Mouse (Mus musculus): Measurements from ENCODE around the gene Cog3. TPM values are rescaled to one million over a fixed set of nuclear protein-coding genes. Genes with fewer than 3 reads are reported as not detected.

Gene Cog3
- polyA plus RNA-seq, 2 experiments: 26.5 to 30.8 TPM

DNA sequence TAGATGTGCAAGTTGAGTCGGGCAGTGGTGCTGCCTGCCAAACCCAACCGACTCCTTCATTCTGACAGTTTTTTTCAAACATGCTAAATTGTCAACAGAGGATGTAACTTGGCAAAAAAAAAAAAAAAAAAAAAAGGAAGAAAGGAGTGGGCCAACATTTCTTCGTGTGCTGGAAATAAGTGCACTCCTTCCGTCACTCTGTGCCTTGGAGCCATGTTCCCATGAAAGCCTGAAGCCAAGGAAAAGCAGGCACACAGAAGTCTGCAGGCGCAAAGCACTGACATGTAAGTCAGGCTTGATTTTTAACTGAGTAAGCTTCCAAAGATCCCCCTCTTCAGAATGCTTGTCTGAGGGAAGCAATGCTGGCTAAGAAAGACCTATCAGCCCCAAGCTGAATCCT is 41.6 kb downstream of the Cog3 start:
- no peaks in the 10 kb centered on the region for H3K9me3 ChIP-seq (ENCODE audit: control insufficient read depth, low read length)
- no peaks in the 10 kb centered on the region for H3K27me3 ChIP-seq (ENCODE audit: control insufficient read depth, insufficient read depth, low read length)
- H3K4me2 ChIP-seq (replicated peaks; ENCODE audit: low read depth, low read length, severe bottlenecking): no peak overlapping the region
- H3K4me3 ChIP-seq (replicated peaks; ENCODE audit: low read length): no peak overlapping the region
- no peak overlapping the region for H3K27ac ChIP-seq (replicated peaks; ENCODE audit: low read depth, low read length)
- TF ChIP-seq POLR2A (IDR thresholded peaks at IDR 0.05; ENCODE audit: borderline replicate concordance, extremely low read depth, insufficient read depth, insufficient read length): no peak
- WGBS: 83% methylated on average over 5 of the region's 5 CpGs
- H3K36me3 ChIP-seq (ENCODE audit: control insufficient read depth, insufficient read depth, low read length): peaks cover 83% of the 10 kb centered on the region
- DNase-seq (ENCODE audit: low spot score) (no peak), ATAC-seq (ENCODE audit: low FRiP score, low read depth) (no peak)
- H3K4me1 ChIP-seq (ENCODE audit: control insufficient read depth, insufficient read depth, low read length): no peaks in the 10 kb centered on the region
- H3K9ac ChIP-seq (ENCODE audit: low read depth, low read length, severe bottlenecking): no peak overlapping the region

DNA sequence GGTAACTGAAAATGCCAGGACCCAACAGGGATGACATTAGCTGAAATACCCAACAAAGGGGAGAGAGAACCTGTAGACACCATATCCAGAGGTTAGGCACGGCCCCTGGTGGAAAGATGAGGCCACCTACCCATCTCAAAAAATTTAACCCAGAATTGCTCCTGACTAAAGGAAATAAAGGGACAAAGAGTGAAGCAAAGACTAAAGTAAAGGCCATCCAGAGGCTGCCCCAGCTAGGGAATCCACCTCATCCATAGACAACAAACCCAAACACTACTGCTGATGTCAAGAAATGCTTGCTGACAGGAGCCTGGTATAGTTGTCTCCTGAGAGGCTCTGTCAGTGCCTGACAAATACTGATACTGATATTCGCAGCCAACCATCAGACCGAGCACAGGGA is 42.6 kb downstream of the Cog3 start:
- WGBS: 95% methylated on average over 3 of the region's 3 CpGs
- Histone ChIP-seq H3K4me3 (replicated peaks; ENCODE audit: low read length) (no peak overlapping the region), H3K4me1 (ENCODE audit: control insufficient read depth, insufficient read depth, low read length) (no peaks in the 10 kb centered on the region), H3K9me3 (ENCODE audit: control insufficient read depth, low read length) (no peaks in the 10 kb centered on the region), H3K36me3 (ENCODE audit: control insufficient read depth, insufficient read depth, low read length) (peaks cover 78% of the 10 kb centered on the region), H3K9ac (ENCODE audit: low read depth, low read length, severe bottlenecking) (no peak overlapping the region), H3K4me2 (replicated peaks; ENCODE audit: low read depth, low read length, severe bottlenecking) (no peak overlapping the region), H3K27me3 (ENCODE audit: control insufficient read depth, insufficient read depth, low read length) (no peaks in the 10 kb centered on the region), H3K27ac (replicated peaks; ENCODE audit: low read depth, low read length) (no peak overlapping the region)
- TF ChIP-seq POLR2A (IDR thresholded peaks at IDR 0.05; ENCODE audit: borderline replicate concordance, extremely low read depth, insufficient read depth, insufficient read length): no peak
- DNase-seq (ENCODE audit: low spot score) (no peak), ATAC-seq (ENCODE audit: low FRiP score, low read depth) (no peak)

DNA sequence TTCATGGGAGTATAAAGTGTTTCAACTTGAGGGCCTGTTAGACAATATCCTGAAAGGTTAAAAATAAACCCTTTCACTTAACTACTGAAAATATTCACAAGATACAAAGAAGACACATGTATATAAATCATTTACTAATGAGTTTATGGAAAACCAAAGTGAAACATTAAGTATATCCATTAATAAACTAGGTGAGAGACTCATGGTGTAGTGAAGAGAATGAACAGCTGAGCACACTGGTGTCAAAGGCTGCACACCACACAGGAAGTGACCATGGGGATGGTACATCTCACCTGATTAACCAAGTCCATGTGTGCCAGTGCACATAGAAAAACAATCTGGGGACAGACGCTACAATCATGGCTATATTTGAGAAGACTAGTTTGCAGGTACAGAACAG is 45.3 kb downstream of the Cog3 start:
- Histone ChIP-seq H3K27me3 (ENCODE audit: control insufficient read depth, insufficient read depth, low read length) (no peaks in the 10 kb centered on the region), H3K9me3 (ENCODE audit: control insufficient read depth, low read length) (no peaks in the 10 kb centered on the region), H3K4me1 (ENCODE audit: control insufficient read depth, insufficient read depth, low read length) (no peaks in the 10 kb centered on the region), H3K4me3 (replicated peaks; ENCODE audit: low read length) (no peak overlapping the region), H3K36me3 (ENCODE audit: control insufficient read depth, insufficient read depth, low read length) (peaks cover 72% of the 10 kb centered on the region), H3K9ac (ENCODE audit: low read depth, low read length, severe bottlenecking) (no peak overlapping the region), H3K4me2 (replicated peaks; ENCODE audit: low read depth, low read length, severe bottlenecking) (no peak overlapping the region), H3K27ac (replicated peaks; ENCODE audit: low read depth, low read length) (no peak overlapping the region)
- WGBS: 86% methylated on average over 1 of the region's 1 CpGs
- ATAC-seq (ENCODE audit: low FRiP score, low read depth) (no peak), DNase-seq (ENCODE audit: low spot score) (no peak)
- TF ChIP-seq POLR2A (IDR thresholded peaks at IDR 0.05; ENCODE audit: borderline replicate concordance, extremely low read depth, insufficient read depth, insufficient read length): no peak

DNA sequence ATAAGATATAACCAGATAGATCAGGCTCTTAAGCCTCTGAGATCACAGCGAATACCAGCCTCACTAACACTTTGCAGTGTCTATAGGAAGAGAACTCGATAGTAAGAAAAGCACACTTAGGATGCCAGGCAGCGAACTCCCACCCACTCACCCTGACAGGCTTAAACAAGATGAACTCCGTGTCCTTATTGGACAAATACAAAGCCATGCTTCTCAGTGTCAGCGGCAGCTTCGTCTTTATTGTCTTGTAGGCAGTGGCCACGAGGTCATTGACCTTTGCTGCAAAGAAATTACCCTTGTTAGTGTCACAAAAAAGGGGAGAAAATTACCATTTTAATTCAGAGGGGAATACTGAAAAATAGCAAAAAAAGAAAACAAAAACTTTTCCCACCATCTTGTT is 46.5 kb downstream of the Cog3 start:
- Histone ChIP-seq H3K4me2 (replicated peaks; ENCODE audit: low read depth, low read length, severe bottlenecking) (no peak overlapping the region), H3K27me3 (ENCODE audit: control insufficient read depth, insufficient read depth, low read length) (no peaks in the 10 kb centered on the region), H3K4me1 (ENCODE audit: control insufficient read depth, insufficient read depth, low read length) (no peaks in the 10 kb centered on the region), H3K27ac (replicated peaks; ENCODE audit: low read depth, low read length) (no peak overlapping the region), H3K4me3 (replicated peaks; ENCODE audit: low read length) (no peak overlapping the region), H3K9me3 (ENCODE audit: control insufficient read depth, low read length) (no peaks in the 10 kb centered on the region), H3K9ac (ENCODE audit: low read depth, low read length, severe bottlenecking) (no peak overlapping the region), H3K36me3 (ENCODE audit: control insufficient read depth, insufficient read depth, low read length) (peaks cover 74% of the 10 kb centered on the region)
- TF ChIP-seq POLR2A (IDR thresholded peaks at IDR 0.05; ENCODE audit: borderline replicate concordance, extremely low read depth, insufficient read depth, insufficient read length): no peak
- 77% methylated on average over 7 of the region's 7 CpGs for WGBS
- DNase-seq (ENCODE audit: low spot score) (no peak), ATAC-seq (ENCODE audit: low FRiP score, low read depth) (no peak)

DNA sequence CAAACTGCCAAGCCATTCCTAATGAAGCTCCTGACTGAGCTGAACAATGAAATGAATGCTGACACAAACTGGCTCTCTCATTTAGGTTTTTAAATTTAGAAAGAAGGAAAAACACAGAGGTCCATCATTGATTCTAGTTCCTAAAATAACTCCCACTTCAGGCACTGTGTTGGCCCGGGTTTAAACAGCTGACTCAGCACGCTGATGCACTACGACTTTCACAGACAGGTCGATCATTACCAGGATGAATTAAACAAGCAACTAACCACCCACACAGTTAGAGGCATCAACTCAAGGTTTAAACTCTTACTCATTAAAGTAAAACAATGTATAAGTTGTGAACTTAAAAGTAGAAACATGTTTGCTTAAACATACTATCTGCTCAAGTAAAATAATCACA is 47.7 kb downstream of the Cog3 start:
- H3K27me3 ChIP-seq (ENCODE audit: control insufficient read depth, insufficient read depth, low read length): no peaks in the 10 kb centered on the region
- H3K4me1 ChIP-seq (ENCODE audit: control insufficient read depth, insufficient read depth, low read length): no peaks in the 10 kb centered on the region
- no peak overlapping the region for H3K4me3 ChIP-seq (replicated peaks; ENCODE audit: low read length)
- no peak for DNase-seq (ENCODE audit: low spot score)
- H3K36me3 ChIP-seq (ENCODE audit: control insufficient read depth, insufficient read depth, low read length): peaks cover 70% of the 10 kb centered on the region
- H3K27ac ChIP-seq (replicated peaks; ENCODE audit: low read depth, low read length): no peak overlapping the region
- 90% methylated on average over 4 of the region's 4 CpGs for WGBS
- no peak for ATAC-seq (ENCODE audit: low FRiP score, low read depth)
- no peak overlapping the region for H3K4me2 ChIP-seq (replicated peaks; ENCODE audit: low read depth, low read length, severe bottlenecking)
- no peaks in the 10 kb centered on the region for H3K9me3 ChIP-seq (ENCODE audit: control insufficient read depth, low read length)
- H3K9ac ChIP-seq (ENCODE audit: low read depth, low read length, severe bottlenecking): no peak overlapping the region
- no peak for TF ChIP-seq POLR2A (IDR thresholded peaks at IDR 0.05; ENCODE audit: borderline replicate concordance, extremely low read depth, insufficient read depth, insufficient read length)

DNA sequence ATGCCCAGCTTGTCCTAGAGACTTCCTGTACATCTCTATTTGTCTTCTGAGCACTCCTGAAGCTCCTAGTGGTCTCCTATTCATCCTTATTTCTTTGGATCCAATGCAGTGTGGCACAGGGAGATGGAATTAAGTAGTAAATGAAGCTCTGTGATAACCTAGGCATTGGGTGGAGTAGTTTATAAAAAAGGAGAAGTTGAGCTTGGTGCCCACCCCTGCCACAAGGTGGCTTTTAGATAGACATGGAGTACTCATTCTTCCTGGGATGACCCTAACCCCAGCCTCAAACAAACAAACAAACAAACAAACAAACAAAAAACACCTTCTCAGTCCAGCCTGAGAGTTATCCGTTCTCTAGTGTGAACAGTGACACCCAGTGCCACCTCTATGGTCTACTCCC is 56.4 kb downstream of the Cog3 start:
- WGBS: 83% methylated on average over 1 of the region's 1 CpGs
- no peaks in the 10 kb centered on the region for H3K27me3 ChIP-seq (ENCODE audit: control insufficient read depth, insufficient read depth, low read length)
- H3K27ac ChIP-seq (replicated peaks; ENCODE audit: low read depth, low read length): no peak overlapping the region
- no peak overlapping the region for H3K4me2 ChIP-seq (replicated peaks; ENCODE audit: low read depth, low read length, severe bottlenecking)
- H3K9me3 ChIP-seq (ENCODE audit: control insufficient read depth, low read length): no peaks in the 10 kb centered on the region
- no peak overlapping the region for H3K9ac ChIP-seq (ENCODE audit: low read depth, low read length, severe bottlenecking)
- no peaks in the 10 kb centered on the region for H3K4me1 ChIP-seq (ENCODE audit: control insufficient read depth, insufficient read depth, low read length)
- peaks cover 16% of the 10 kb centered on the region for H3K36me3 ChIP-seq (ENCODE audit: control insufficient read depth, insufficient read depth, low read length)
- no peak overlapping the region for H3K4me3 ChIP-seq (replicated peaks; ENCODE audit: low read length)
- ATAC-seq (ENCODE audit: low FRiP score, low read depth): no peak
- no peak for DNase-seq (ENCODE audit: low spot score)
- TF ChIP-seq POLR2A (IDR thresholded peaks at IDR 0.05; ENCODE audit: borderline replicate concordance, extremely low read depth, insufficient read depth, insufficient read length): no peak

Measured in limb, embryonic 14.5 days (tissue).